Mouse (Mus musculus): ENCODE data around the gene Tada2a. TPM values are rescaled to one million over a fixed set of nuclear protein-coding genes. Genes with fewer than 3 reads are reported as not detected.

The Tada2a gene
- polyA plus RNA-seq, 1 experiment from 2014 or later: 5.7 TPM

DNA sequence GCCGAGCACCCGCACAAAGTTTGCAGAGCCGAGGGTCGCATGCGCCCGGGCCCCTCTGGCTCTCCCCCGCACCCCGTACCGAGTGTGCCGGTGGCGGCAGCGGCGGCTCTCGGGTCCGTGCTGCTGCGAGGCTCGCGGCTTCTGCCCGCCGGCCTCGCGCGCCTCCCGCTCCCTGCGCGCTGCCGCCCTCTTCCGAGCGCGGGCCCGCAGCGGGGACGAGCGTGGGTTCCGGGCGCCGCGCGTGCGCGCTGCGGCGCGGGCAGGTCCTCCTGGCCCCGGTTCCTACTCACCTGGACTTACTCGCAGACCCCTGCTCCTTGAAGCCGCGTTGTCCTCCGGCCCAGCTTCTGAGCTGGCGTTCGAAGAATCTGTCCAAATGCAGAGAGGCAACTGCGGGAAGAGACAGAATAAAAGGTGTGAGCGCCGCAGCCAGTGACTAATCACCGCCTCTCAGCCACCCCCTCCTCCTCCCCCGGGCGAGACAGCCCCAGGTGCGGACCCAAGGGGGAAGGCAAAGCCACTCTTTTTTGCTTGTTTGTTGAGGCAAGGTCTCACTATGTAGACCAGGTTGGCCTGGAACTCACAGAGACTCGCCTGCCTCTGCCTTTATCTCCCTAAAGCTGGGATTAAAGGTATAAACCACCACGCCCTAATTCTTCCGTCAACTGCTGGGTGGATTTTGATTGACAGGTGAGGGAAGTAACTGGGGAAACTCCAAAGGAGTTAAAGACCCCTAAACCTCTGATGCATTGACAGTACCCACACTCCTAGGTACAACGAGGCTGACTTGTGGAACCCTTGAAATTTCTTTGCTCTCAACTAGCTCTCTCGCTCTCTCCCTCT is 61.0 kb downstream of the Tada2a start:
- peaks cover 34% of the 10 kb centered on the region for H3K27me3 ChIP-seq (ENCODE audit: insufficient read depth, low read length)
- peak; percentile 61 for DNase-seq

DNA sequence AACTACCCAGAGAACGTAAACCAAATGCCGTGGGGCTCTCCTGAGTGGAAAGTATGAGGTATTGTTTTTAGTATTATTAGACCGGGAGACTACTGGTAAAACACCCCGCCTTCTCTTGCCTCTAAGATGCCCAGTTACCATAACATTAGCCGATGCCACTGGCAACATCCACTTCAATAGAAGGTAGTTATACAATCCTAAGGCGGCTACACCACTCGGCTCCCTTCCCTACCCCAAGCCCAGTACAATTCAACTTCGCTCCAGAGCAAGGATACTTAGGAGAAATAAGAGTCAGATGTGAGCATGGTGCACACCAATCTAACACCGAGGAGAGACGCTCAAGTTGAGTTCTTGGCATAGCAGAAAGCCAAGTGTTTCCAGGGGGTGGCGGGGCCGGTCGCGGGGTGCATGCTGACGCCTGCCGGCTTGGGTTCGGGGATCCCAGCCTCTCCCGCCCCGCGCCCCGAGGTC is 61.6 kb downstream of the Tada2a start:
- TF ChIP-seq CTCF (IDR thresholded peaks at IDR 0.05; ENCODE audit: low read depth): no peak
- TF ChIP-seq EP300 (IDR thresholded peaks at IDR 0.05; ENCODE audit: low read depth): no peak
- H3K27ac ChIP-seq (ENCODE audit: low read depth): no peak overlapping the region

More for the DNA sequence above, 61.0 kb downstream of the Tada2a start:
- peaks cover 20% of the 10 kb centered on the region for H3K4me1 ChIP-seq (ENCODE audit: insufficient read depth)
- peak; percentile 78 for ATAC-seq
- no peaks in the 10 kb centered on the region for H3K9me3 ChIP-seq (ENCODE audit: low read length)
- H3K27ac ChIP-seq (ENCODE audit: low read depth): no peak overlapping the region
- peak overlapping the region; percentile 67 for H3K4me3 ChIP-seq (ENCODE audit: low read depth, low read length)
- no peaks in the 10 kb centered on the region for H3K36me3 ChIP-seq (replicated peaks; ENCODE audit: insufficient read depth, low read length)
- WGBS (ENCODE audit: insufficient replicate concordance): 2% methylated on average over 58 of the region's 63 CpGs
- peak overlapping the region; percentile 93 for H3K4me2 ChIP-seq (ENCODE audit: low read depth, low read length)
- TF ChIP-seq EP300 (IDR thresholded peaks at IDR 0.05; ENCODE audit: low read depth) (no peak), CTCF (IDR thresholded peaks at IDR 0.05; ENCODE audit: low read depth) (no peak)
- H3K9ac ChIP-seq (replicated peaks): peak overlapping the region; percentile 54; the same call in 1 of the 2 replicates

DNA sequence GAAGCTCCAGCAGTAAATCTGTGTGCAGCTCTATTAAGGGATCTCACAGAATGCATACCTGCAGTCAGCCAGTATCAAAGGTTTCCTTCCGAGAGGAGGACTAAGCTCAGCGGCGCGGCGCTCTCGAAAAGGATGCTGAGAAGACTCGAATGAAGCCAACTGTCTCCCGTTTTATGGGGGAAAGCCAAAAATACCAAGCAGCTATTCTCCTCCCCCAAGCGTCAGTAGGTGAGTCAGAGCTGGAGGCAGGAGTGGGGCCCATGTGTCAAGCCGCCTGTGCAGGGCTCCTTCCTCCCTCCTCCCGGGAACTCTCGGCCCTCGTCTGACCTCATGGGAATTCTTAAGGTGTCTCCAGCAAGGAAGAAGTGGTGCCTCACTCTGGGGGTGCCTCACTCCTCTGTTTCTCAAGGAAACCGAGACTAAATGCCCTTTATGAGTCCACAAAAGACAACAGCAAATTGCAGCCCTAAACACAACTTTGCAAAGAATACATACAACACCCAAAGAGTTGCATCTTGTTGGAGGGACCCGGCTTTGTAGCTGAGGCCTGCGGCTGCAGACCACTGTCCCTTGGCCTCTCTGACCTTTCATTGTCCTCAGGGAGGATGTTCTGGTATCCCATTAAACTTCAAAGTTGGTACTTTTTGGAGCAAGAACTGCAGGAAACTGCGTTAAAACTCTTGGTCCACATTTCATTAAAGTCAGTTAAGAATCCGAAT is 62.3 kb downstream of the Tada2a start:
- Histone ChIP-seq H3K4me1 (ENCODE audit: insufficient read depth) (peaks cover 20% of the 10 kb centered on the region), H3K9ac (replicated peaks) (no peak overlapping the region), H3K4me2 (ENCODE audit: low read depth, low read length) (peak overlapping the region; percentile 93; the same call in 1 of the 2 replicates), H3K27ac (ENCODE audit: low read depth) (no peak overlapping the region), H3K36me3 (replicated peaks; ENCODE audit: insufficient read depth, low read length) (no peaks in the 10 kb centered on the region), H3K4me3 (ENCODE audit: low read depth, low read length) (peak overlapping the region; percentile 67; the same call in 1 of the 2 replicates), H3K27me3 (ENCODE audit: insufficient read depth, low read length) (peaks cover 34% of the 10 kb centered on the region), H3K9me3 (ENCODE audit: low read length) (no peaks in the 10 kb centered on the region)
- ATAC-seq (no peak), DNase-seq (no peak)
- TF ChIP-seq EP300 (IDR thresholded peaks at IDR 0.05; ENCODE audit: low read depth) (no peak), CTCF (IDR thresholded peaks at IDR 0.05; ENCODE audit: low read depth) (no peak)
- whole genome bisulfite sequencing (ENCODE audit: insufficient replicate concordance): 14% methylated on average over 18 of the region's 18 CpGs

More for the DNA sequence above, 61.6 kb downstream of the Tada2a start:
- Histone ChIP-seq H3K27me3 (ENCODE audit: insufficient read depth, low read length) (peaks cover 34% of the 10 kb centered on the region), H3K36me3 (replicated peaks; ENCODE audit: insufficient read depth, low read length) (no peaks in the 10 kb centered on the region), H3K9me3 (ENCODE audit: low read length) (no peaks in the 10 kb centered on the region), H3K4me2 (ENCODE audit: low read depth, low read length) (peak overlapping the region; percentile 93), H3K9ac (replicated peaks) (peak overlapping the region; percentile 54; the same call in 1 of the 2 replicates), H3K4me3 (ENCODE audit: low read depth, low read length) (peak overlapping the region; percentile 67), H3K4me1 (ENCODE audit: insufficient read depth) (peaks cover 20% of the 10 kb centered on the region)
- 4% methylated on average over 17 of the region's 21 CpGs for WGBS (ENCODE audit: insufficient replicate concordance)
- ATAC-seq (no peak), DNase-seq (no peak)

DNA sequence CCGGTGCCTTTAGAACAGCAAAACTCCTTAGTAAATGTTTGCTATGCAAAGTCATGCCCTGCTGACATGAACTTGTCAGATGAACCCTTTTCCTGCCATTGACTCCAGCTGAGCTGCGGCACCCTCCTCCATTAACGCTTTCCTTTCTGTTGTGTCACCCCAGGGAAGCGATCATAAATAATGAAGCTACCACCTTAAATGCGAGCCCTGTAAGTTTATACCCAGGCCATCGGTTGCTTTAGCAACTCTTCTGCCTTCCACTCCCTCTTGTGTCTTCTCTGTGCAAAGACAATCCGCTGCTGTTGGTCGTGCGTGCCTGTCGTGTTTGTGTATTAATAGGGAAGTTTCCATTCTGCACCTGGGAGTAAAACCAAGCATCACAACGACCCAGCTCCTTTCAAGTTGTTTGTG is 63.3 kb downstream of the Tada2a start:
- no peak overlapping the region for H3K27ac ChIP-seq (ENCODE audit: low read depth)
- H3K9ac ChIP-seq (replicated peaks): no peak overlapping the region
- TF ChIP-seq CTCF (IDR thresholded peaks at IDR 0.05; ENCODE audit: low read depth): peak; percentile 46
- TF ChIP-seq EP300 (IDR thresholded peaks at IDR 0.05; ENCODE audit: low read depth): no peak
- peaks cover 20% of the 10 kb centered on the region for H3K4me1 ChIP-seq (ENCODE audit: insufficient read depth)
- 4% methylated on average over 11 of the region's 11 CpGs for WGBS (ENCODE audit: insufficient replicate concordance)
- no peaks in the 10 kb centered on the region for H3K9me3 ChIP-seq (ENCODE audit: low read length)
- H3K4me3 ChIP-seq (ENCODE audit: low read depth, low read length): no peak overlapping the region
- DNase-seq: no peak
- no peaks in the 10 kb centered on the region for H3K36me3 ChIP-seq (replicated peaks; ENCODE audit: insufficient read depth, low read length)
- peaks cover 34% of the 10 kb centered on the region for H3K27me3 ChIP-seq (ENCODE audit: insufficient read depth, low read length)
- peak; percentile 28 for ATAC-seq
- peak overlapping the region; percentile 10; the same call in 1 of the 2 replicates for H3K4me2 ChIP-seq (ENCODE audit: low read depth, low read length)

DNA sequence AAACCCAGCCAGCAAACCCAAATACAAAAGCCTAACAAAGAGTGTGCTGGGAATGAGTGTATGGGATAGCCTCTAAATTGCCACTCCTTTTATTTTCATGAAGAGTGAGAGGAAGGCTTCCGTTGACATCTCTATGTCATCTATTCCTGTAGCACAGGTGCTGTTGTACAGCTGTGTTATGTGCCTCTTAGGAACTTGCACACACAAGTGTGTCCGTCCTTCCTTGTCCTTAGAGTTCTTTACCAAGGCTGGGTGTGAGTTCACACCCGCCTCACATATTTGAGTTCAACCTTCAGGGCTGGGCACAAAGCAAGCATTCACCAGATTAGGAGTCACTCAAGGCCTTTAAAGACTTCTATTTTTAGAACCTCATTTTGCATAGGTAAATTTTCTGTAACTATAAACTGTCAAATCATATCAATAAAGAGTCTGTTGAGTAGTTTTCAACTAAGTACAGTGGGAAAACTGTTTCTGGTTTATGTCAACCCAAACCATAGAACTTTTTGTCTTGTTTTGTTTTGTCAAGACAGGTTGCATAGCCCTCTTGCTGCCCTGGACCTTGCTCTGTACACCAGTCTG is 65.7 kb downstream of the Tada2a start:
- 88% methylated on average over 3 of the region's 3 CpGs for WGBS (ENCODE audit: insufficient replicate concordance)
- TF ChIP-seq CTCF (IDR thresholded peaks at IDR 0.05; ENCODE audit: low read depth) (no peak), EP300 (IDR thresholded peaks at IDR 0.05; ENCODE audit: low read depth) (no peak)
- ATAC-seq (no peak), DNase-seq (no peak)
- Histone ChIP-seq H3K9ac (replicated peaks) (no peak overlapping the region), H3K4me3 (ENCODE audit: low read depth, low read length) (no peak overlapping the region), H3K9me3 (ENCODE audit: low read length) (no peaks in the 10 kb centered on the region), H3K27me3 (ENCODE audit: insufficient read depth, low read length) (peaks cover 29% of the 10 kb centered on the region), H3K27ac (ENCODE audit: low read depth) (no peak overlapping the region), H3K36me3 (replicated peaks; ENCODE audit: insufficient read depth, low read length) (no peaks in the 10 kb centered on the region), H3K4me2 (ENCODE audit: low read depth, low read length) (no peak overlapping the region), H3K4me1 (ENCODE audit: insufficient read depth) (peaks cover 15% of the 10 kb centered on the region)

Measured in liver, postnatal 0 days (tissue).